Mouse (Mus musculus): ENCODE results near the gene Dop1b.

DNA sequence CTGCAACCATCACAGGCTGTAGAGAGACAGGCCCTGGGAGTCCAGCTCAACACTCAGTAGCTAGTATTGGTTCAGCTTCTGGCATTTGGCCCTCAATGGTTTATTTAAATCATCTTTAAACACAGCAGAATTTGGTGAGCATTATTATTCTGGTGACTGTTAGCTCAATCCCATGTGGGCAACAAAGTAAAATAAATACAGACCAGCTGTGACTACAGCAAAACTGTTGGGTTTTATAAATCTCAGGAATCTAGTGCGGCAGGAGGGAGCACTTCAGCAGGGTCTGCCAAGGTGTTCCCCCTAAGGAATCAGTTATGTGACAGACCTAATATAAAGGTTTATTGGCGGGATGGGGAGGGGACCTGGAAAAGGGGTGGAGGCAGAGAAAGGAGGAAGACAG lies 19.0 kb upstream of the Dop1b start:
- TF ChIP-seq CTCF (IDR thresholded peaks at IDR 0.05; ENCODE audit: low read depth, low read length) (no peak), POLR2A (IDR thresholded peaks at IDR 0.05; ENCODE audit: extremely low read depth, insufficient read depth, low read length) (no peak)
